Mouse (Mus musculus) lung, postnatal 25 days (tissue): ENCODE results near the gene Polr3h.

ENCODE experiments used
- DNase-seq: peaks from one replicate; pipeline ENCODE4 v3.0.0; 2022; ENCODE audit warnings: low spot score

Gene Polr3h

GRCm38 (mm10) chr15:81846755-81847154 is 79.3 kb downstream of the Polr3h start:
- no peak for DNase-seq

GRCm38 (mm10) chr15:81845724-81846123 is 80.3 kb downstream of the Polr3h start:
- peak; percentile 42 for DNase-seq

DNA sequence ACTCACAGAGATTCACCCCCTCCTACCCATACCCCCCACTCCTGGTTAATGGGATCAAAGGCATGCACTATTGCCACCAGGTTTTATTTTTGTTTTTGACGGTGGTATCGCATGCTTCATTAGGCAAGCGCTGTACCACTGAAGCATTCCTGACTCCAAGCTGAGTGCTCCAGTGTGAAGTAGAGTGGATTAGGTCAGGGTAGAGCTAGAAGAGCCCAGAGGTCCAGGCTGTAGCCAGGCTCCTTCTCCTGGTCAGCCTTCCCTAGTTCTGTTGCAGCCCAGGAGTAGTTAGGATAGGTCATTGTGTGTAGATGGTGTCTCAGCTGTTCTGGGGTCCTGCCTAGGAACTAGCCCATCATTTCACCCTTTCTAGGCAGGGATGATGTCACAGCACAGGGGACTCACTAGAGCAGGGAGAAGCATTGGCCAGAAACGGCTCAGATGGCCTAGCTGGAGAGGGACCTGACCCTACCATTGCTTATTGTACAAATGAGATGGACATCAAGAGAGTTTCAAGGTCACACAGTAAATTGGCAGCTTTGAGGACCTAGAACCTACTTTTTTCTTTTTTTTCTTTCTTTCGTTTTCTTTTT is 80.9 kb downstream of the Polr3h start:
- no peak for DNase-seq

DNA sequence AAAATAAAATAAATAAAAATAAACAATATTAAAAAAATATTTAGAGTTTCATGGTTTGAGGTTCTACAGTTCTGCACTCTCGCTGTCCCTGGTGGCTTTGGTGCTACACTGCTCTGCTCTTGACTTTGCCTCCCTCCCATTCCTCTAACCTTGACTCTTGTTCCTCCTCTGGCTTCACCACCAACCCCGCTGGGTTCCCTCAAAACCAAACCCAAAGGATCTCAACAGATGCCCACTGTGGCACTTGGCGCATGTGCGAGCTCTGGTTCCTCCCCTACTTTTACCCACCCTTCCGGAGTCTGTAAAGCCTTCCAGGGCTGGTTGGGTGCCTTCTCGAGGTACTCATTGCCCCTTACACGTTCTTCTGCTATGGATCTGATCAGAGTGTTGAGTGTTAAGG is 83.8 kb downstream of the Polr3h start:
- no peak for DNase-seq

DNA sequence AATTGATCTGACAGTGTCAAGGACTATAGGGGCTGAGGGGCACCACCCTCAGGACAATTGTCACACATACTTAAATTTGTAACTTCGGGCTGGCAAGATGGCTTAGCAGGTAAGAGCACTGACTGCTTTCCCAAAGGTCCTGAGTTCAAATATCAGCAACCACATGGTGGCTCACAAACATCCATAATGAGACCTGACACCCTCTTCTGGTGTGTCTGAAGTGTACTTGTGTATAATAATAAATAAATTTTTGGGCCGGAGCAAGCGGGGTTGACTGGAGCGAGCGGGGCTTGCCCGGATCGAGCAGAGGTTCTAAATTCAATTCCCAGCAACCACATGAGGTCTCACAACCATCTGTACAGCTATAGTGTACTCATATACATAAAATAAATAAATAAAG is 85.7 kb downstream of the Polr3h start:
- no peak for DNase-seq

DNA sequence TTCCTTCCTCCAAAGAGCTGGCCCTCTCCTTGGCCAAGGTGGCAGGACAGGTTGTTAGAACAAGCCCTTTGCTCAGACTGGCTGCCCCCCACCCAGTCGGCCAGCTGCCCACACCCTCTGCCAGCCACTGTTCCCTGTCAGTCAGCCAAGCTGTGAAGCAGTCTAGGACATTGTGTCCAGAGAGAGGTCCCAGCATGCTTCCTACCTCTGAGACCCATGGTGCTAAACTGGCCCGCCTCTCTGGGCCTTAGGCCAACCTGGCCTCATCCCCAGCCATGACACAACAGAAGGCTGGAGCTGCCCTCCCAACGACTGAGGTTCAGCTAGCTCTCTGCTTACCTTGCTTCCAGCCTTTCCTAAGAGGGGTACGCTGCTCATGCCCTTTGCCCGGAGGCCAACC is 86.4 kb downstream of the Polr3h start:
- DNase-seq = peak; percentile 94

- peak; percentile 61 for DNase-seq
Measured at GRCm38 (mm10) chr15:81838554-81839235, 87.3 kb downstream of the Polr3h start.
